Mouse (Mus musculus) fibroblast of lung, adult 2 months (primary cell): Measurements from ENCODE around the gene Sox10.
A peak's percentile ranks its signal among the peaks of the same experiment; 100 is the strongest.

Experiments used
- DNase-seq: peaks from one replicate; pipeline ENCODE4 v3.0.0-alpha.2; 2011; ENCODE audit warnings: low read depth

Gene Sox10

DNA sequence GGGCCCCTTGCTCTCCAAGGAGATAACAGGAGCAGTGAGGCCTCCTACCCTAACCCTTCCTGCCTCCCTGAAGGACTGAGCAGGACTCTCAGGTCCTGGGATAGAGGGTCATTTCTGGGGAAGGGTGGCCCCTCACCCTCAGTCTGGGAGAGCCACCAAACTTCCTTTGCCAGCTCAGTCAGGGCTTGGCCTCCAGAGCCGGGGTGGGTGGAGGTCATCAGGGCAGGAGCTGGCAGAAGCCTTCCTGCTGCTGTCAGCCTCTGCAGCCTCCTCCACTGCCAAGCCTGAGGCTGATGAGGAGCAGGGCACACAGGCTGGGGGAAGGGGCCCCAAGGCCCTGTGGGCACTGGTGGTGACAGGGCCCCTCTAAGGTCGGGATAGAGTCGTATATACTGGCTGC is 9.5 kb downstream of the Sox10 start:
- DNase-seq: no peak

DNA sequence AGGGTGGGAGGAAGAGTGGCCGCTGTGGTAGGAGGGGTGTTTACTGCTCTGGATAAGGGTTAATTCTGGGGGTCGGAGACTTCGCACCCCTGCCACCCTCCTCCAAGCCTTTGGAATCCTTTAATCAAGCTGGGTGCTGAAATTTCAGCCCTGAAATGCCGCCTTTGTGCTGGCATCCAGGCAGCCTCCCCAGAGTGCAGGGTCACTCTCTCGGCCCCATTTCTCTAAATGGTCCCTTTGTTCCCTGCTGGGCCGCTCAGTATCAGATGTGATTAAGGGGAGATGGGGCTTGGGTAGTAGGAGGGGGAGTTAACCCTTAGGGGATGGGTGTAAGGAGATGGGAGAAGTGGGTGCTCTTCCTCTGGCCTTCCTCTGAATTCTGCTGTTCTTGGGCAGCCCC is 12.3 kb downstream of the Sox10 start:
- DNase-seq: no peak

DNA sequence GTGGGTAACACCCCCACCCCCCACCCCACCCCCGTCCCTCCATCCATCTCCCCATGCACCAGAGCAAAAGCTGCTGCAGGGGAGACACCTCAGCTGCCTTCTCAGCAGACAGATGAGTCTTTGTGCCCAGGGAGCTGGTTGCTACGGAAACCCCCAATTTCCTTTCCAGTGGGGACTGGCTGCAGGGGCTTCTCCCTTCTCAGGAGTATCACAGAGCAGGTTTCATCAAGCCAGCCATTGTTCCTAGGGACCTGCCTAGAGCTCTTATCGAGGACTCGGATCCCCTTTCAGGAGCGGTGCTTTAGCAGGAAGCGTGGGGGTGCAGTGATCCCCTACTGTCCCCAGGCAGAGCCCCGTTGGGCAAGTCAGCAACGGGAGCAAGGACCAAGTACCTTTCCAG is 13.2 kb downstream of the Sox10 start:
- no peak for DNase-seq

DNA sequence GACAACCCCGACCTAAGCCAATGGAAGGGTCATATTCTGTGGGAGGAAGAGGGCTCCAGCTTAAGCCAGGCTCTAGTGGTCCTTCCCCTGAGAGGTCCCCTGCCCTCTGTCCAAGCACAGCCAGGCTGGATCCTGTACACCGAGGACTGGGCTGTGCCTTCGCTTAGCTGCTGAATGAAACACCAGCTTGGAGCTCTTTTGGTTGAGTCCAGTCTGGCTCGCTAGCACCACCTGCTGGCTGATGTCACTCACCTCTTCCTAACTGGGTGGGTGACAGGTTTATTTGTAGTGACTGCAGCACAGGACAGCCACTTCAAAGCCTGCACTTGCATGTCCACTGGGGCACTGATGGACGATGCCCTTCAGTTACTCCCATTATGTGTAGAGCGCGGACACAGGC is 16.5 kb downstream of the Sox10 start:
- peak; percentile 56 for DNase-seq

DNA sequence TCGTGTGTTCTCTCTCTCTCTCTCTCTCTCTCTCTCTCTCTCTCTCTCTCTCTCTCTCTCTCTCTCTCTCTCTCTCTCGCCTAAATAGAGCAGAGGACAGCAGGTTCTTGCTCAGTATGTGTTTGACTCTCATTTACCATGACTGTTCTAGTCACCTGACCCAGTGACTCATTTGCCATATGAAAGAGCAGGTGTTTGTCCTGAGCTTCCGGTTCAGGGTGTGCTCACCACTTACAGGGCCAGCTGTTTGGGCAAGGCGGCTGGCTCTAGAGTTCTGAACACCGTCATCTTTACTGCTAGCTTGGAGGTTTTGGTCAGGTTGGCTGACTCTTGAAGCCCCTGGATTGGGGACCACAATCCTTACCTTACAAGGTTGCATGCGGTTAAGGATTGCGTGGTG is 19.5 kb downstream of the Sox10 start:
- no peak for DNase-seq

DNA sequence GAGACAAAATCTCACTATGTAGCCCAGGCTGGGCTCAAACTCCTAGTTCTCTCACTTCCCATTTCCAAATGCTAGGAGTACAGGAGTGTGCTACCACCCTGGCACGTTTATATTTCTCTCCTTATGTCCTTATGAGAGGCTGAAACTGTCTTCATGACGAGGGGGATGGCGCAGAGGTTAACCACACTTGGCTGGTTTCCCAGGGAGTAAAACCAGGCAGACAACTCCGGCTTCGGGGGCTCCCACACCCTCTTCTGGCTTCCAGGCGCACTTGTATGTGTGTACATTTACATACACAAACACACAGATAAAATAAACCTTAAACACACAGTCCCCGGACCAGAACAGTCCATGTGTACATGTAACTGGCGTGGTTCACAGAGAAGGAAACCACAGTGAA is 21.0 kb downstream of the Sox10 start:
- DNase-seq: no peak

DNA sequence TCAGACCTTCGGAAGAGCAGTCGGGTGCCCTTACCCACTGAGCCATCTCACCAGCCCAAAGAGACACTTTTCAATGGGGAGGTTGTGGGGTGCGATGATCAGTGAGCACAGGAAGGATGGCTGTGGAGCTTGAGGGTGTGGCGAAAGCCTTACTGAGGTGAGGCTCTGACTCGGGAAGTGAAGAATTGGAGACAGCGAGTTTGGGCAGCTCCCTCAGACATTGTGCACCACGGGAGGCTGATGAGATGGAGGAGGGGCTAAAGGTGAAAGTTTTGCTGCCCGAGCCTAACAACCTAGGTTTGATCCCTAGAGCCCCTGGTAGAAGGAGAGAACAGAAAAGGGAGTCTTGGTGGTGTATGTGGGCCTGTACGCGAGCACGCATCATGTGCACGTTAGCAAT is 21.7 kb downstream of the Sox10 start:
- DNase-seq: no peak

DNA sequence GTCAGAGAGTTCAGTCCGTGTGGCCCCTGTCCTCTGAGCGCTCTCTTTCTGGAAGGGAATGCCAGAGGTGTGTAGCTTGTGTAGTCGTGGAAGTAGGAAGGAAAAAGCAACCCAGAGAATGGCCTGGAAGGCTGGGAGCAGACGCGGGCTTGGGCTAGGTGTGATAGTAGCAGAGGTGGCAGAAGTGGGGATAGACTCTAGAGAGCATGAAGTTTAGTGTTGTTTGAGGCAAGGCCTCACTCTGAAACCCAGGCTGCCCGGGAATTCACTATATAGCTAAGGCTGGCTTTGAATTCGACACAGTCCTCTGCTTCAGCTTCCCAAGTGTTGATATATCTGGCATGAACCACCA is 23.5 kb downstream of the Sox10 start:
- no peak for DNase-seq

DNA sequence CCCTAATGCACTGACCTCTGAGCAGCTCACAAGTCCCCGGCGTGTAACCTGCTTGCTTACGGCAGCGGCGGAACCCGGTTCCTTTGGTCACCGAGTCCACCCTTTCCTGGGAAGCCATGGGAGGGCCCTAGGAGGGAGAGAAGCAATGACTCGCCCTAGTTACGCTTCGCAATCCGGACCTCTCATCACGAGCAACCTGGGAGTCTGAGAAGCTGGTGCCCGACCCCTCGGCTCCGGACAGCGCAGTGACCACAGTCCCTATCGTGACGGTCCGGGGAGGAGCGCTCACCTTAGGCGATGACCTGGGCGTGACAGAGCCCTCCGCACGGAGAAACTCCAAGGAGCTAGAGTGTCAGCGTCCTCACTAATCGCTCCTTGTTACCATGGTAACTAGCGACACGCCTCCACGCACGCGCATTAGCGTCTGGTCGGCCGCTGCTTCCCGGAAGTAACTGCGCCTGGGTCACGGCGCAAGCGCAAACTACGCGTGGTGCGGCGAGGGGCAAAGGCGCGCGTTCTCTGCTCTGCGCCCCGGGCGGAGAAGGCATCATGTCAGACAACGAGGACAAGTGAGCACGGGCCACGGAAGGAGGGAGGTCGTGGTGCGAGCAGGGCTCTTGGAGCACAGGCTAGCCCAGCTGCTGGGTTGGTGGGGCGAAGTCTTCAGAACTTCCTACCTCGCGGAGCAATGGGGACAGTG is 24.0 kb downstream of the Sox10 start, which contains the start of the genes Polr2f and 1700088E04Rik:
Polr2f (plus strand) TSS at position 144 of the 700 bp plus-strand sequence.
1700088E04Rik (minus strand) TSS at position 388 of the 700 bp plus-strand sequence.
- DNase-seq: peak; percentile 84

DNA sequence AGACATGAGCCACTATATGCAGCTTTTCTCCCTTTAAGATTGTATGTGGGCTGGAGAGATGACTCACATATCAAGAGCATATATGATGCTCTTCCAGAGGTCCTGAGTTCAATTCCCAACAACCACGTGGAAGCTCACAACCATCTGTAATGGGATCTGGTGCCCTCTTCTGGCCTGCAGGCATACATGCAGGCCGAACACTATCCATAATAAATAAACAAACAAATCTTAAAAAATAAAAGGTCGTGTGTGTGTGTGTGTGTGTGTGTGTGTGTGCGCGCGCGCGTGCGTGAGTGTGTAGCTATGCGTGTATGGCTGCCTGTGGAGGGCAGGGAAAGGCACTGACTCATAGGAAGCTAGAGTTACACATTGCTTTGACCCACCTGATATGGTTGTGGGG is 25.4 kb downstream of the Sox10 start:
- DNase-seq: no peak

DNA sequence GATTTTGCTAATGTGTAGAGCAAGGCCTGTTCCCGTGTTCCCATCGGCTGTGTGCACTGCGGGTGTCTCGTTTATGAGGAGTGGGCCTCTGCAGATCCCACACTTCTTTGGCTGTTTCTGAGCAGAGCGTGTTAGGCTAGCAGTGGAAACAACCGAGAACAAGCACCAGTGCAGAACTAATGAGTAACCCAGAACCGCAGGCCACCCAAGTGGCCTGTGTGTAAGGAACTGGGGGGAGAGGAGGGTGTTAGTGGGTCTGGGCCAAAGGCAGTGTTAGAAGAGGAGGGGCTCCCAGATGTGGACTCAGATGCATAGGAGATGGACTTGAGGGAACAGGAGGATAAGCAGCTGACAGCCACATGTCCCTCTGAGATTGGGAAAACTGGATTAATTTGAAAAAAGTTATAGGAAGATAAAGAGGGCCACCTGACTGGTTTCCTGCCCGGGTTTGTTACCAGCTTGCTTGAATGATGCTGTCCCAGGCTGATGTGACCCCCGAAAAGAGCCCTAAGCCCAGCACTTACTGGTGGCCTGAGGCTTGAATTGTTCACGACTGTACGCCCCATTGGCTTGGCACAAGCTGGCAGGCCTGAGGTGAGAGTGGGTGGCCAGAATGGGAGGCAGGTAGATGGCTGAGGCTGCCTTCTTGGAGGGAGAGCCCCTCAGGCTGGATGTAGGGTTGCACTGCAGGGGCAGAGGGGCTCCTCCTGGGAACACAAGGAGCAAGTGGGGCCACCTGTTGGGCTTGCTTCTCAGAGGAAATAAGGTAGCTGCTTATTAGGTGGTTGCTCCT is 29.1 kb downstream of the Sox10 start:
- DNase-seq: no peak

DNA sequence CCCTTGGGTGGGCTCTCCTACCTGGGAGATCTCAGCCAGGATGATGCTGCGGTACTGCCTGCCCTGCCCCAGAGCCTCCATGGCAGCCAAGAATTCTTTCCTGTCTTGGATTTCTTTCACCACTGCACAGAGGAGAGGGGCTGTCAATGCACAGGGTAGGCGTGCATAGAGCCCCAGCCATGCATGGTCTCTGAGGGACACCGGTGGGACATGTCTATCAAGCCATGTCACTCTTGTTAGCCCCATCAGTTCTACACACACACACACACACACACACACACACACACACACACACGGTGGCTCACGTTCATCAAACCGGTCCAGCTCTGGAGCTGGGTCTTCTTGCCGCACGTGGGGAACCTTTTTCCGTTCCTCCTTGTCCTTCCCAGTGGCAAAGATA is 29.7 kb downstream of the Sox10 start:
- no peak for DNase-seq

DNA sequence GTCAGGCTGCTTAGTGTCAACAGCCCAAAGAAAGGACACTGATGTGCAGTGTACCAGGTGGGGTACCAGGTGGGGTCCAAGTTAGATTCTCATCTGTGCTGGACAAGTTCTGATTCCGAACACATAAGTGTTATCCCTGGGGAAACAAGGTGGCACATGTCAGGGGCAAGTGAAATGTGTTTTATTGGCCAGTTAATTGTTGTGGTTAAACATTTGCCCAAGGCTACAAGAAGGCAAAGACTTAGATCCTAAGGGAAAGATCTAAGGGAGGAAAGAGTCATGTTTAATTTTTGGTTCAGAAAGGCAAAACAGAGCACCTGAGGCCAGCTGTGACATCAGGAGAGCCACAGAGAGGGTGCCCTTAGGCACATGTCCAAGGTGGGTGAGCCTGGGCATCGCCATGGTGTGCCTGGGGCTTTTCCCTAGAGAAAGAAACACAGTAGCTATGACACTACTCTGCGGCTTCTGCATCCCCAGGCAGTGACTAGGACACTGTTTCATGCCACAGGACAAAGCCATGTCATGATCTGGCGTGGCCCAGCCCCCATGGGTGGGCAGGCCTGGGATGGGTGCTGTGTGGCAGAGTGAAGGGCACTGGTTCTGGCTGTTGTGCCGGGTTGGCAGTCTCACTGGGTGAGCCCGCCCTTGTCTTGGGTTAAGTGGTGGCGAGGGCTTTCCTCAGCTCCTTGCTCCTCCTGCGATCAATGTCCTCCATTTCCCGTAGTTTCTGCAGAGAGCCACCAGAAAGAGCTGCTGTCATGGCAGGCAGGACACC is 30.4 kb downstream of the Sox10 start:
- no peak for DNase-seq

DNA sequence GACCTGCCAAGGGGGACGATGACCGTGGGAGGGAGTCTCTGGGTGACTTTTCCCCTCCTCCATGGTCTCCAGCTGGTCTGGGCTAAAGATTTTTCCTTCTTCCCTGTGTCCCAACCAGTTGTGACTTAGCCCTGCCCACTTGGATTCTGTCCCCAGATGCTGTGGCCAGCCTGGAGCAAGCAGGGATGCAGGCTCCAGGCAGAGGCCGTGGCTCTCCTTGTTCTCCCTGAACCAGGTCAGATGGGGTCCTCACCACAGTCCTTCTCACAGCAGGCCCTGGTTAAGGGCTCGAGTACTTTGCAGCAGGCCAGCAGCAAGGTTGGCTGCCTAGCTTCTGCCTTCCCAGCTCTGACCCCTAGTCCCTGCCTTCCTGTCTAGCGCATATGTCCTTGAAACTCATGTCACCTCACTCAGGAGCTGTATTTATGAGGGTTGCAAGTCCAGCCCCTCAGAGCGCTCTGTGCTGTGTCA is 31.8 kb downstream of the Sox10 start:
- DNase-seq: no peak

DNA sequence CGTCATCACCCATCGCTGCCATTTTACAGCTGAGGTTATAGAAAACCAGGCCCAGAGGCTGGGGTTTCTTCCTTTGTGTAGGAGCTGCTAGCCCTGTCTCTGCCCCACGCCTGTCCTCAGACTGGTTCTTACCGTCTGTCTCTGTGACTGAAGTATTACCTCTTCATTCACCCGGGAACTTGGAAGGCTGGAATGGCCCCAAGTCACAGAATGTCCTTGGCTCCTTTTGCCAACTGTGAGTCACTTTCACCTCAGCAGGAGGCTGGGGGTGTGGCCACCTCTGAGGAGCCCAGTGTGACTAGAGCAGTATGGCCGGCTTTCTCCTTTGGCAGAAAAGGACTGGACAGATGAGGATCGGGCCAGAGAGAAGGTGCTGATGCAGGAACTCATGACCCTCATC is 33.6 kb downstream of the Sox10 start:
- DNase-seq: peak; percentile 86

DNA sequence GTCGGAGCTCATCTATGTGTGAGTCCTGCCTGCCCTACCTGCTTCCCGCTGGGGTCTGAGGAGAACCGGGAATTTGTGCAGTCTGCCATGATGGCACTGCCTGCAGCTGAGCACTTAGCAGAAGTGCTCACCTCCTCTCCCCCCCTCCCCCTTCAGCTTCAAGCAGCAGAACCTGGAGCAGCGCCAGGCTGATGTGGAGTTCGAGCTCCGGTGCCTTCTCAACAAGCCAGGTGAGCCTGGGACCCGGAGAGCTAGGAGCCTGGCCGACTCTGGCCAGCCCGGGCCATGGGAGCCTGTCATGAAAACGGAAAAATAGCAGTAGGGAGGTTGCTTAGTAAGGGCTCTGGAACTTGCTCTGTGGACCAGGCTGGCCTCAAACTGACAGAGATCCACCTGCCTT is 34.3 kb downstream of the Sox10 start:
- no peak for DNase-seq

DNA sequence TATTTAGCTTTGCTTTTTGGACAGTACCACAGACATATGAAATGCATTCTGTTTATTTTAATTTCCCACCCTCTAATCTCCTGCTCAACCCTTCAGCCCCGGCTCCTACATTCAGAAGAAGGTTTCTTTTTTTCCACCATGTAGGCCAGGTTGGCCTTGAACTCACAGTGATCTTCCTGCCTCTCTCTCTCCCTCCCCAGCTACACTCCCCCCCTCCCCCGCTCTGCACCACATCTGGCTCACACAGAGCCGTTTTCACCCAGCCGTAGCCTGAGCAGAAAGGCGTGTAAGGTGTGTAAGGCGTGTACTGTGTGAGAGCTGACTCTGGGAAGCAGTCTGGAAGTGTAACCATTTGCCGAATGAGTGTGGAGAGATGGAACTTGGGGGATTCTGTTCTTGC is 35.7 kb downstream of the Sox10 start:
- DNase-seq: no peak

DNA sequence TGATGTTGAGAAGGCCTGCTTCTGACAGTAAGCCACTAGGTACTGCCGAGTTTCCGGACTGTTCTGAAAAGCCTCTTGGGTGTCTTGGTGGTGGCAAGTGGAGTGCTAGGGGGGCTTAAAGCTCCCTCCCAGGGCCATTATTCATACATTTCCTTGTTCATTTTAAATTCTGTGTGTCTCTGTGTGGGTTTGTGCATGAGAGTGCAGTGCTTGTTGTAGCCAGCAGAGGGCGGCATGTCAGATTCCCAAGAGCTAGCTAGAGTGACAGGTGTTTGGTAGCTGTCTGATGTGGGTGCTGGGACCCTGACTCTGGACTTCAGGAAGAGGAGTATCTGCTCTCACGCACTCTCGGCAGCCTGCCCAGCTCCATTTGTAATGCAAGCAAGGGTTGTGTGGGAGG is 36.8 kb downstream of the Sox10 start:
- no peak for DNase-seq

DNA sequence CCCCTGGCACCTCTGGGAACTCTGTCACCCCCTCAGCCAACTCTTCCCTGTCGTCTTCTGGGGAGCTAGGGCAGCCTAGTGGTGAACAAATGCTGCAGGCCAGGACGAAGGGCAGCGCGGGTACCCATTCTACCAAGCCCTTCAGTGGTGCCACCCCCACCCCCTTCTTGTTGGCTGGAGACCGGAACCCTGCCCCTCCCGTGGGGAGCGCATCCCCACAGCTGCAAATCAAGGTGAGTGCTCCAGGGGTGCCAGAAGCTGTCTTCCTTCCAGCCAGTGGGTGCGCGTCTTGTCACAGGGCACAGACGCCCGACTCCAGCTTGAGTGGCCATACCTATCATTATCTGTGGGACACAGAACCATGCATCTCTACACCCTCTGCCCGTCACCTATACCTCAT is 37.9 kb downstream of the Sox10 start:
- DNase-seq: no peak

DNA sequence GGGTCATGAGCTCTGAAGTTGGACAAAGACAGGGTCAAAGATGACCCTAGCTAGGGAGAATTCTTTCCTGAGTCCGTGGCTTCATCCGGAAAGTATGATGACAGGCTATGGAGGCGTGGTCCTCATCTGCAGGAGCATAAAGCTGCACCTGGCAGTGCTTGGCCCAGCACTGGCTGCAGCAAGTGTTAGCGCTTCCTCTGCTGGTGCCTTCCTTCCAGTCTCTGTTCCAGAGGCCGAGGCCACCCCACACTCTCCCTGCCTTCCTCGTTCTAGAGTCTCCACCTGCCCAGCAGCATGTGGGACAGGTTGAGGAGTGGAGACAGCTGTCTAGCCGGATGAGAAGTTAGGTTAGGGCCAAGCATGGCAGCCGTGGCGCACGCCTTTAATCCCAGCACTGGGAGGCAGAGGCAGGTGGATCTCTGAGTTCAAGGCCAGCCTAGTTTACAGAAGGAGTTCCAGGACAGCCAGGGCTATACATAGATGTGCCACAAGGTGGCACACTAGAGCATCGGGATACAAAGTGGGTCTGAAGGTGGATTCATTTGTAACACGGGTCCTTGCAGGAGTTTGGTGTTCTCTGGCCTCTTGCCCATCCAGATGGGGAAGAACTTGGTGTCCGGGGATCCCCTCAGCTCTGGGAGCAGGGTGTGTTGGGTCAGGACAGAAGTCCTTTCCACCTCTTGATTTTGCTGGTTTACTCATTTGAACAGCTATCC is 38.7 kb downstream of the Sox10 start:
- DNase-seq: no peak

DNA sequence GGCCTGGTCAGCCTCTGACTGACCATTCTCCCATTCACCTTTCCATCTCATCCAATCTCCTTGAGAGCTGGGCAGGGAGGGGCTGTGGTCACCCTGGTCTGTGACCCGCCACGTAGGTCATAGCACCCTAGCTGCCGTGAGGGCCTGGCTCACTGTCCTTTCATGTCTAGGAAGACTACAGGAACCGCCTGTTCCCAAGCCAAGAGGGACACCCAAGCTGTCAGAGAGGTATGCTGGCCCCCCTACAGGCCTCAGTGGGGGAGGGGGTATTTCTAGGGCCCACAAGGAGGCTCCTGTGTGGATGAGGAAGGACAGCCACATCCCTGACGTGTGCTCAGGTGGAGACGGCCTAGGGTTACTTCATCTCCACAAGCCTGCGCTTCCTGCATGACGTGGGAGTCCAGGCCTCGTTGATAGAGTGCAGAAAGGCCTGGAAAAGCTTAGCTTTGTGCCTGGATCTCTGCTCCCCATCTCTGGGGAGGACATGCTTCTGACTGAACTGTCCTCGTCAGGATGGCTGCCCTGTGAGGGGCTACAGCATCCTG is 40.6 kb downstream of the Sox10 start:
- DNase-seq: no peak

DNA sequence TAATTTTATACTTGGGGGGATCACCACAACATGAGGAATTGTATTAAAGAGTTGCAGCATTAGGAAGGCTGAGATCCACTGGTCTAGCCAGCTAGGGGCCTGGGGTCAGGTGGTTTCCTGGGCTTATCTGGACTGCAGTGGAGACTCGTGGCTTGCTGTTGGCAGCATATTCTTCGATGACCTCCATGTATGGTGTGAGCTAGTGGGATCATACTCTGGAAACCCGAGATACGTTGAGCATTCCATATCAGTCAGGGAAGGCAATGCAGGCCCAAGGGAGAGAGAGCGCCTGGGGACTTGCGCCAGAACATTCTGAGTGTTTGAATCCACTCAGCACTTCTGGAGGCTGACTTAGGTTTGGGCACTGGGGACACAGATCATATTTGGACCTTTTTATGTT is 41.3 kb downstream of the Sox10 start:
- DNase-seq: no peak
